Mouse (Mus musculus) urinary bladder, postnatal 36 days (tissue): ENCODE results near the gene Ppp4r2.
"Not testable (repeated sequence)": the region's sequence is repeated elsewhere in the genome, so short reads cannot be mapped to it uniquely, and the experiment has no call there.

ENCODE experiments used
- DNase-seq, 2 experiments: peaks; one replicate each; pipeline ENCODE4 v3.0.0; 2022; ENCODE audit warnings: low spot score in 2 of 2, mixed read lengths in 1 of 2

The Ppp4r2 gene

DNA sequence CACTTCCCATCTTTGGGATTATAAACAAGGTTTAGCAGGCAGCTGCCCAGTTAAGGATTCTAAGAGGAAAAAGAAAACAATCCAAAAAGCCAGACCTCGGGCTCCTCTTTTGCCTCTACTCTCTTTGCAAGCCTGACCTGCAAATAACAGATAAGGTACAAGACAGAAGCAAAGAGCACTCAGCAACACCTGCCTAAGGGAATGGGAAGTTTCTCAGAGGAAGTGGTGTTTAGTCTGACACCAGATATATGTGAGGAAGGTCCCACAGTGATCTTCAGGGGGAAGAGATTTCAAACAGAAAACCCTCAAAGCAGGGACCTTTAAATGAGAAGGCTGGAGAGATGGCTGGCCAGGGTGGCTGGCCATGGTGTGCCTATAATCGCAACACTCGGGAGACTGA lies 2.2 kb upstream of the Ppp4r2 start:
- DNase-seq, result no peak

DNA sequence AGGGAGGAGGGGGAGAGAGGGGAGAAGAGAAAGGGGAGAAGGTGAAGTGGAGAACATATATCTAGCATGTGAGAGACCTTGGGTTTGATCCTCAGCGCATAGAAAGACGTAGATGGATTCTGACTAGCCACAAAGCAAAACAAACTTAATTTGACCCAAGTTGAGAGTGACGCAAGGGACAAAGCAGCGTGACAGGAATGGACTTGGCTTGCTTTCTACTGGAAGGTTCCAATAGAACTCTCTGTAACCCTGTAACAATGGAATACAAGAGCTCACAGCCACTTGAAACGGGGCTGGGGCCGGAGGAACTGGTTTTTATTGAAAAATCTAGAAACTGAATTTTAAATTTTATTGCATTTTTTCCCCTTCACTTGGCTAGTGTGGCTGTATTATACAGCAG lies 1.7 kb upstream of the Ppp4r2 start:
- DNase-seq, result no peak

DNA sequence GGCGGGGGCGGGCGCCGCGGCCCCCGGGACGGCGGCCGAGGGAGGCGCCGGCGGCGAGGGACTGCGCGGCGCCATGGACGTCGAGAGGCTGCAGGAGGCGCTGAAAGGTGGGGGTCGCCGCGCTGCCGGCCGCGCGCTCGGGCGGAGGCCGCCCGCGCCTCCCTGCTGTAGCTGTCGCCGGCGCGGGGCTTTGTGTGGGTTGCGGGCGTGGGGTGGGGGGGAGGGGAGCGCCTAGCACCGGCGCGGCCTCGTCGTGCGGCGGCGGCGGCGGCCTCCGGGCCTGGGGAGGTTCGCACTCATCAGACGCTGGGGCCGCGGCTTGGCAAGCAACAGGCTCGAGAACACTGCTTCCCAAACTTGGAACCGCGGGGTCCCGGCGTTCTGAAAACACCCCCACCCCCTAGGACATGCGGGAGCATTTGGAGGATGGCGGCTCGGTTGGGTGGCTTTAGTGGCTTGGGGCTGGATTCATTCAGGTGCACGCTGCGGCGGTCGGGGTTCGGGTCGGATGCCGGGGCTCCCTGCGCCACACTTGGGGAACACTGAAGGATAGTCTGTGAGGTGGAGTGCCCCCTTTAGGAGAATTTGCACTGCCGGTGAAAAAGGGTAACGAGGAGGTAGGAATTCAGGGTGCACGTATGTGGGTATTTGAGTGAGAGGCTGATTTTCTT lies 524 bp downstream of the Ppp4r2 start:
- peak; percentile 50 to 57 for DNase-seq

DNA sequence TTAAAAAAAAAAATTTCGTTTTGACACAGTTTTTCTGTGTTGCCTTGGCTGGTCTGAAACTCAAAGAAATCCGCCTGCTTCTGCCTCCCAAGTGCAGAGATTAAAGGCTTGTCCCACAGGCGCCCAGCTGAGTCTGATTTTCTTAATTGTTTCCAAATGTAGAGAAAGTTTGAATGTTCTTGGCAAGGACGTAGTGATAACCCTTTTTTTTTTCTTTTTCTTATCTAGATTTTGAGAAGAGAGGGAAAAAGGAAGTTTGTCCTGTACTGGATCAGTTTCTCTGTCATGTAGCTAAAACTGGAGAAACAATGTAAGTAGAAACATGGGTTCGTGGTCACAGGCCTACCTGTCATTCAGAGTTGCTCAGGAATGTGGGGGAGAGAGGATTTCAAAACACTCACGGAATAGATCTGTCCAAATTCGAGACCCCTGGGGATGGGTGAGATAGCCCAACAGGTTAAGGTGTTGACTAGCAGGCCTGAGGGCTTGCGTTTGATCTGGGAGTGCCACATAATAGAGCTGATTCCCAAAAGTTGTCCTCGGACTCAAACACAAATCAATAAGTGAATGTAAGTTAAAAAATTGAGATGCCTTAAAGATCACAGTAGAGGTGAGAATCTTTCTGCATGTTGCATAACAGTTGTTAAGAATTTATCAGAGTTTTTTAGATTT lies 1.2 kb downstream of the Ppp4r2 start:
- DNase-seq, result no peak

DNA sequence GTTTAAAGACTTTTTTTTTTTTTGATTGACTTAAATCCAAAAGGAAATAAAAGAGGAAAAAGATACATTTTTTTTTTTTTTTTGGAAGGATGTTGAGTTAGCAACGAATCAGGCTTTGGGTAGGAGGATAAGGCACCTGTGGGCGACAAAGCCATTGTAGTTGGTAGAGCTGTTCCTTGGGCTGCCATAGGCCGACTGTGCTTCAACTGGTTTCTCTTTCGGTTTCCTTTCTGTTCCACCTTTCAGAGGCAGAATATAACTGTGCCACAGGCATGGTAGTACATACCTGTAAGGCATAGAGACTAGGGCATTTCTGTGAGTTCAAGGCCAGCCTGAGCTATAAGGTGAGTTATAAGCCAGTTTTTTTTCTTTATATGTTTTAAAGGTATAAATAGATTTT lies 11.6 kb downstream of the Ppp4r2 start:
- no peak for DNase-seq

DNA sequence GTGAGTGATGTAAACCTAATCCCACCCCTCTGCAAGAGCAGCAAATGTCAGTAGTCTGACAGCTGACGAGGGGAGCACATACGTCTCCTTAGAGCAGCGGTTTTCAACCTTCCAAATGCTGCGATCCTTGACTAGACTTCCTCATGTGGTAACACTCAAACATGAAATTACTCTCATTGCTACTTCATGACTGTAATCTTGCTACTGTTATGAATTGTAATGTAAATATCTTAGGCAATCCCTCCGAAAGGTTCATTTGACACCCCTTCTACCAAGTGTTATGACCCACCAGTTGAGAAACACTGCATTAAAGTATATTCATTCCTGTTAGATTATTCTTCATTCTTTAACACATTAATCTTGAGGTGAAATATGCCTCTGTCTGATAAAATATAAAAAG lies 13.8 kb downstream of the Ppp4r2 start:
- no peak for DNase-seq

DNA sequence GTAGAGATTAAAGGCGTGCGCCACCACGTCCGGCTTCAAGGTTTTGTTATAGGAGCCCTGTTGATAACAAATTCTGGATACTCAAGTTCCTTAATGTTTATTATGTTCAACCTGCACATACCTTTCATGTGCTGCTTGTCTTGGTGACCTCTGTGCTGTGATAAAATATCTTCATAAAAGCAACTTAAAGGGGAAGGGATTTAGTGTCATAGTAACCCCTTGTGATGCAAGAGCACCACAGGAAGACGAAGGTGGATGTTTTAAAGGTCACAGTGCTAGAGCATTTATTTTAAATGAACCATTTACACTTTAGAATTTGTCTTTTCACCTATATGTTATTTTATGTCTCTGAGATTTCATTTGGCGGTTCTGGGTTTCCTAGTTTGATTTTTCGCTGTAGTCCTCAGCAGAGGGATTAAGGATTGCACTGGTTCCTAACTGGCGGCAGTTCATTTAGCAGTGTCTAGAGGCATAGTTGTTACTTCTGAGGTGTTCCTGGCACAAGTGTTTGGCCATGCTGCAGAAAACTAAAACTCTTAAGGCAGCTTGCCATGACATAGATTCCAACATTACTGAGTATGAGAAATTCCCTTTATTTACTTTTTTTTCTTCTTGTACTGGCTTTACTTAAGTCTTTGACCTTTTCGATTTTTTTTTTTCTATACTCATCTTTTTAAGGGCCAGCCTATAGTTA lies 15.4 kb downstream of the Ppp4r2 start:
- no peak for DNase-seq

DNA sequence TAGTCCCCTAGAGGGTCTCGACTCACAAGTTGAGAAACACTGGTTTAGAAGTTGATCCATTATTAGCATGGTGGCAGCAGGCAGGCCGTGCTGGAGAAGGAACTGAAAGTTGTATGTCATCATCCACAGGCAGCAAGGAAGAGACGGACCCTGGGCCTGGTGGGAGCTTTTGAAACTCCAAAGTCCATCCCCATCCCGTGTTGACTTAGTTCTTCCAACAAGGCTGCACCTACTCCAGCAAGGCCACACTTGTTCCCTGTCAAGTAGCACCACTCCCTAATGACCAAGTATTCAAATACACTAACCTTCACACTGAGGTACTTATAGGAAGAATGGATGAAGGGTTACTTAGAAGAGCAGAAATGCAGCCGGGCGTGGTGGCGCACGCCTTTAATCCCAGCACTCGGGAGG lies 17.3 kb downstream of the Ppp4r2 start:
- peak in 1 of 2 experiments; percentile 8 for DNase-seq

DNA sequence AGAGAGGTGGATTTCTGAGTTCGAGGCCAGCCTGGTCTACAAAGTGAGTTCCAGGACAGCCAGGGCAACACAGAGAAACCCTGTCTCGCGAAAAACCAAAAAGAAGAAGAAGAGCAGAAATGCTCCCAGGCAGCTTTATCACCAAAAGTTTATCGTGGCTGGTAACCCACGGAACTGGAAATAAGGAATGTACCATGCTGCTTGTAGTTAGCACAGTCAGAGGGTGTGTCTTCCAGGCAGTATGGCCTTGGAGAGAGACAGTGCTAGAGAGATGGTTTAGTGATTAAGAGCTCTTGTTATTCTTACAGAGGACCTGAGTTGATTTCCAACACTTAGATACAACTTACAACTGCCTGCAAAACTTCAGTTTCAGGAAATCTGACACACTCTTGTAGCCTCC lies 17.7 kb downstream of the Ppp4r2 start:
- no peak for DNase-seq

DNA sequence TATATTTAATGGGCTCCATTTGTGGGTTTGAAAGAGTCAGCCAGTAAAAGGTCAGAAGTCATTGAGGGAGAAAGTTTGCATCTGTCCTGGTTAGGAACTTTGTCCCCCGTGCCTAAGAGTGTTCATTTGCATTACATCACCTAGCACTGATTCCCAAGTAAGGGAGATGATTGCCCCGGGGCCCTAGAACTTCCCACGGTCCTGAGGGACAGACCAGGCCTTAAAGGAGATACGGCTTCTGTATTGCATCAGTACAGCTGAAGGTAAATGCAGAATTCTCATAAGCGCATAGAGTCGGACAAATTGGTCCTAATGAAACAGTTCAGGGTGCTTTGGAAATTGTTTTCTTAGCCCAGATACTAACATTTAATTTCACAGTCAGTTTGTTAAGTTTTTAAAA lies 31.9 kb downstream of the Ppp4r2 start:
- DNase-seq, result no peak

DNA sequence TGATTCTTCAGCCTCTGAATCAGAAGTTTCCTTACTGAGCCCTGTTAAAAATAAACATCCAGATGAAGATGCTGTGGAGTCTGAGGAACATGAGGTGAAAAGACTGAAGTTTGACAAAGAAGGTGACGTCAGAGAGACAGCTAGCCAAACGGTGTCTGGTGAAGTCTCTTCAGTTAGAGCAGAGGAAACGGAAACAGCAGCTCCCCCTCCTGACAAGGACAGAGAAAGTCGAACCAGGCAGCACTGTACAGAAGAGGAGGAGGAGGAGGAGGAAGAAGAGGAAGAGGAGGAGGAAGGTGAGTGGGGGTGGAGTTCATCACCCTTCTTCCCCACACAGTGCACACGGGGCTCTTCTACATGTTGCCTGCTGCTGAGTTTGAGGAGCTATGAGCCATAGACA lies 32.4 kb downstream of the Ppp4r2 start:
- DNase-seq, result not testable (repeated sequence)

DNA sequence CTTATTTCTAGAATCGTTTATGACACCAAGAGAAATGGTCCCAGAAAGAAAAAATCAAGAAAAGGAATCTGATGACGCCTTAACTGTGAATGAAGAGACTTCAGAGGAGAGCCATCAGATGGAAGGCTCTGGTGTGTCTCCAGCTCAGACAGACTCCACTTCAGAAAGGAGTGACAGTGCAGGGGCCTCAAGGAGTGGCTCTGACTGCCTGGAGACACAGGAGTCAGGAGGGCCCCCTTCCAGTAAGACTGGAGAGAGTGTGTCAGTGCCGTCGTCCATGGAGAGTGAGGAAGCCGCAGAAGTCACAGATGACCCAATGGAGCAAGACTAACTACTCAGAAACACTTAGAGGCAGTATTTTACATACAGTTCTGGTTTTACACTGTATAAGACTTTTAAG lies 32.8 kb downstream of the Ppp4r2 start:
- not testable (repeated sequence) for DNase-seq

DNA sequence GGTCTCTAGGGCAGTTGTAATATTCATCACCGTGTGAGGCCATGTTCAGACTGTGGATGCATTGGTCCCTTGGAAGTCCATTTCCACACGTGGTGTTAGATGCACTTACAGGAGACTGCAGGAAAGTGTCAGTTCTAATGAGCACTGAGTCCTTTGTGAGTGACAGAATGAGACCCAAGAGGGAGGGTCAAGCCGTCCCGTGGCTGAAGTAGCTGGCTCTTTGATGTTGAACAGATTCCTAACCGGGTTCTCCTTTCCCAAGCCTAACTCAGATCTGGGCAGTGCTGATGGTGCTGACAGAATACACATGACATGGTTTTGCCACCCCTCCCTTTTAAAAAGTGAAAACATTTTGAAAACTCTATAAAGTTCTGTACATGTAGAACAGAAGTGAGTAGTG lies 35.4 kb downstream of the Ppp4r2 start:
- DNase-seq, result no peak

DNA sequence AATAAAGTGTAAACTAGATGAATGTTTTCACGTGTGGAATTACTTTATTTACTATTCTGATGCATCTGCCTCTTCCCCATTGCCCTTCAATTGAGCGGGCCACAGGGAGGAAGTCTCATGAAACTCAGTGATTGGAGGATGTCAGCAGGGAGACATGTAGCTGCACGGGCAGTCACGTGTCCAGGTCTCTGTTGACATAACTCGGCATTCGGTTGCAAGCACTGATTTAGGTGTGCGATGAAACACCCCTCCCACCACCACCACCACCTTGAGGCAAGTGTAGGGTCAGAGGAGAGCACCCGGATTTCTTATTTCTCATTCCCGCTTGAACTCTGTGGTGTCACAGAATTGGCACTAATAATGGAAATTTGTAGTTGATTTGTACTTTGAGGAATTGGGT lies 36.5 kb downstream of the Ppp4r2 start:
- DNase-seq, result no peak

DNA sequence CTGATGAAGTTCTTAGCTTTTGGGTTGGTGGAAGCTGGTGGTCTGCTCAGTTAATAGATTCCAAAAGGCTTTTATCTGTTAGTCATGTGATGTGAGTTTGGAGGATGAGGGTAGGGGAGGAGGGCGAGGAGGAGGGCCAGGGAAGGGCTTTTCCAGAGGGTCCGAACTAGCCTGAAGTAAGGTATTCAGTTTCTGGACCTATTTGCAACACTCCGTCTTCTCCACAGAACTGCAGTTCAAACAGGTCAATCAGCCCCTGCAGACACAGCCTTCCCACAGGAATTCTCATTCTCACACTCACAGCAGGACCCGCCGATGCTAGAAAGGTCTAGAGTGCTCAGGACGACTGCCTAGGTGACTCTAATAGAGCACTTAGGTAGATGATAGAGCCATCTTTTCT lies 39.8 kb downstream of the Ppp4r2 start:
- no peak for DNase-seq

DNA sequence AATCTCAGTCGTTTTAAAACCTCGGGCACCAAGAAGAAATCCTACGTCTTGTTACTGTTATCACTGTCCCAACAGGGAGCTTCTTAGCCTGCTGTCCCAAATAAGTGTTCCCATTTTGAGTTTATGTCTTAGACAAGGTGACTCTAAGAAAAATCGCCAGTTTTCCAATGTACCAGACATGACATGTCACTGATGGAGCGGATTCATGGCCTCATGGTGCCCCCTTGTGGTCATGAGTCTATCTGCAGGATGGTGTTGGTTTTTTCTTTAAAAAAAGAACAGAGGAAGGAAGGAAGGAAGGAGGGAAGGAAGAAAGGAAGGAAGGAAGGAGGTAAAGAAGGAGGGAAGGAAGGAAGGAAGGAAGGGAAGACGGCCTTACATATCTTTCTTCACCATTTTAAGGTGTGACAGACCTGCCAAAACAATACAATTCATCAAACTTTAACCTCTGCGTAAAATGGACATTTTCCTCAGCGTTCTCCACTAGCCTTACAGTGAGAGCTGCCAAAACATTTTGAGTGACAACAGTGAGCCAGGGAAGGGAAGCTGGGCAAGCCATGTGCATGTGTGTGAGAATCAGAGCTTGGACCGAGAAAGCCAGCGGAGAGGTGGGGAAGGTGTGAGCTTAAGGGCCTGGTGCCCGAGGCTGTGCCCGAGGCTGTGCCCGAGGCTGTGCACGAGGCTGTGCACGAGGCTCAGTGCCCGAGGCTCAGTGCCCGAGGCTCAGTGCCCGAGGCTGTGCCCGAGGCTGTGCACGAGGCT lies 42.6 kb downstream of the Ppp4r2 start:
- peak; percentile 45 to 65 for DNase-seq

DNA sequence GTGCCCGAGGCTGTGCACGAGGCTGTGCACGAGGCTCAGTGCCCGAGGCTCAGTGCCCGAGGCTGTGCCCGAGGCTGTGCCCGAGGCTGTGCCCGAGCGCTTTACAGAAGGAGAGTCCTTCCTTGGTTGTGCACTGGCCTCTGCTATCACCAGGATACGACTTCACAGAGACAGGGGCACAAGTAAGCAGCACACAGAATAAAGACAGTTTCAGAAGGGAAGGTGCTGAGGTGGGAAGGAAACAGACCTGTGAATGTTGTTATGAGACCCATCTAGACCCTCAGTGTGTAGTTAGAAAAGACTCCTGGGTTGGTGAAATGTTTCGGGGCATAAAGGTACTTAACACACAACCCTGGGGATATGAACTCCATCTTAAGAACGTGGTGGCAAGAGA lies 43.2 kb downstream of the Ppp4r2 start:
- no peak for DNase-seq

DNA sequence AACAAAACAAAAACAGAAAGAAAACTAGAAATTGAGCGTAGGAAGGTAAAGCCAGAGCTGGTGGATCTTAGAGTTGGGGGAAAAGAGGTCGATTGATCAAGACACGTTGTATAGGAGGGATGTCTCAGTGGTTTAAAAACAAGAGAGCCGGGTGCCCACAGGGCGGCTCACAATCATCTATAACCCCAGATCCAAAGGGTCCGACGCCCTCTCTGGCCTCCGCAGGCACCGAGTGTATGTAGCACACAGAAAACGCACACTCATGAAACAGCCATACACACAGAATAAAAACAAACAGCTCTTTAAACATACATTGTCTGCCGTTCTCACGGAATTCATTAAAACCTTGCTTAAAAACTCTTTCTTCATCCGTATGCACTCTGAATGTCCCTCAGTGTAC lies 45.1 kb downstream of the Ppp4r2 start:
- DNase-seq, result no peak

DNA sequence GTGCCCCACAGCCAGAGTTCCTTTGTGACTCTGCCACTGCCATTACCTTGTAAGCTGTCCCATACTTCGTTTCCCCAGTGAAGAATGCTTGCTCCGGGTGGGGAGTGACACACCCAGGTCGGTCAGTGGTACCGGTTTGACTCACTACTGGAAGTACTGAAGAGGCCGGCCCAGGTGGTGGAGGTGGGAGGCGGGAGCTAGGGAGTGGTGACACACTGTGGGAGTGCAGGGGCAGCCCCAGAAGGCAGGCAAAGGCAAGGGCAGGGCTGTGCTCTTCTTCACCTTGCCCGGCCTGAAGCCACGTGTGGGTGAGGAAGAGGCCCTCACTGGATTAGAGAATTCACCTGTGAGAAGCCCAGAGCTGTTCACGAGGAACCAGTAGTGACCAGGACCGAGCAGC lies 46.2 kb downstream of the Ppp4r2 start:
- DNase-seq, result peak; percentile 35 to 55

DNA sequence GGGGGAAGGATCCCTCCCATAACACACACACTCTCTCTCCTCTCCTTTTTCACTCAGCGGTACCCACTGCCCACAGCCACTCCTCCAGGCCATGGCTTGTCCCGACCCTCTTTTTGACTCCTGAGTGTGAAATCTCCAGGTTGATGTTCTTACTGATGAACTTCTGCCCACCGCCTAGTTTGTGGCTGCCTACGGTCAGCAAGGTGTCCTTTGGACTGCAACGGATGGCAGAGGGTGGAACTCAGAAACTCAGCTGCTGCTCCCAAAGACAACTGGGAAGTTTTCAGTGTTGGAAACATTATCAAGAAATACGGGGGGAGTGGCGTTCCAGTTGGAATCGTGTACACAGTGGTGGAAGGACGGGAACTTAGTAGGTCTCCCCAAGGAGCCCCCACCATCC lies 48.2 kb downstream of the Ppp4r2 start:
- DNase-seq, result no peak

DNA sequence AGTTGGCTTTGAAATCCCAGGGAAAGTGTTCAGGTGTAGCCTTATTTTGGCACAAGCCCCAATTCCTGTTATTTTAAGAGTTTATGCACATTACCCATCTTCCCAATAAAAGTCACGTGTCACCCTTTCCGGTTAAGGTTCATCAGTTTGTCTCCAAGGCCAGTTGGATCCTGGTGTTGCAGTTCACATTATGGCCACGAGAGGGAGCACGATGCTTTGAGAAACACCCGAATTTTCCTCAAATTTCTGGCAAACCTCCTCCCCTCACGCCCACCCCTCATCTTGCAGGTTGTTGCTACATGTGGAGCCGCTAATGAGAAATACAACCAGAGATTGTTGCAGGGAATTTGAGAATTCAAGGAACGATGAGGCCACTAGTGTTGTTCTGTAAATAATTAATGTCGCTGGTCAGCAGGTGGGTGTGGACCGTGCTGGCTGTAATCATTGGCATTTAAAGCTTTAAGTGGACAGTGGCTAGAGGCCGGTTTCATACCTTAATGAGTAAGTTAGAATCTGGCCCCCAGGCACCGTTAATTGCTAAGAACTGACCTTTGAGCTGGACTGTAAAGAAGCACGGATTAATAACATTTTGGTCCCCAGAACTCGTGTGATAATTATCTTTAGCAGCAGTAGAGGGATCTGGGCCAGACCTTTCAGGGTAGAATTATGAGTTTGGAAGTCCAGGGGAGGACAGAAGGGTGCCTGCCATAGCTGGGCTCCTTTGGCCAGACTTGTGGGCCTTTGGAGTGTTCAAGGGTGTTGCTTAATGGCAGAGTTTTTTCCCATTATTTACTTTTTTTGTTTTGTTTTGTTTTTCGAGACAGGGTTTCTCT lies 49.2 kb downstream of the Ppp4r2 start:
- DNase-seq, result peak; percentile 39 to 62

DNA sequence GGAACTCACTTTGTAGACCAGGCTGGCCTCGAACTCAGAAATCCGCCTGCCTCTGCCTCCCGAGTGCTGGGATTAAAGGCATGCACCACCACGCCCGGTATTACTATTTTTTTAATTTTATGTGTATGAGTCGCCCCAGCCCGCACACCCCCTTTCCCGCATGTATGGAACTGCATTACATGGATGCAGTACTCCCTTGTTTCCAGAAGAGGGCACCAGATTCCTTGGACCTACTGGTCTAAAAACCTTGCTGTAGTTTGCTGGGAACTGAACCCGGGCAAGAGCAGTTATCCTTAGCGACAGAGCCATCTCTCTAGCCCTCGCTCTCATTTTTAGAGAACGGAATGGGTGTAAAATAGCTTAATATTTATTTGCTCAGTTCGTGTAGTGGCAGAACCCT lies 49.8 kb downstream of the Ppp4r2 start:
- DNase-seq, result no peak
